Mouse (Mus musculus) common myeloid progenitor, adult 5-6 weeks (primary cell): Measurements from ENCODE around the gene Batf3. TPM values are rescaled to one million over a fixed set of nuclear protein-coding genes. Genes with fewer than 3 reads are reported as not detected.
"Not testable (repeated sequence)": the region's sequence is repeated elsewhere in the genome, so short reads cannot be mapped to it uniquely, and the experiment has no call there.

Experiments used
- ATAC-seq: replicated peaks from 2 replicates; pipeline ENCODE4 v1.8.0; 2016; ENCODE audit warnings: low read depth, mild to moderate bottlenecking, moderate TSS enrichment, inconsistent platforms; ENCODE audit not compliant: poor library complexity, severe bottlenecking
- total RNA-seq: library from RNA; stranded (forward); fragments of 200-1000, 187-1606 nt; gene quantifications from 2 replicates; pipeline ENCODE4 v1.2.3, GENCODE M21; 2017

Batf3 gene
- total RNA-seq, 1 experiment from 2014 or later = 6.0 TPM

DNA sequence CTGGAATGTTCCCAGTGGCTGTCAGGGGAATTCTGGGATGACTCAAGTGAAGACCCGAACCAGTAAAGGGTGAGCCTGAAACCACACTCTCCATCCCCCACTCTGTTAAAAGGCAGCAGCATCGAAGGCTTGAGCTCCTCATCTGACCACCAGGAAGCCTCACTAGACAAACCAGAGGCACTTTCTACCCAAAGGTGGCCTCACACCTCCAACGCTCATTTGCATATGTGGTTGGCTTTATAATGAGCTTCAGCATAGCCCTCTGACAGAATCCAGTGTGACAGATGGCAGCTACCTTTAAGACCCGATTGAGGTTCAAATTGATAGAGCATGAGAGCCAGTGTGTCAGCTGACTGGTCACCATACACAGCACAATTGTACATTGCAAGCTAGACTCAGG, 26.6 kb downstream of the Batf3 start:
- ATAC-seq = no peak

DNA sequence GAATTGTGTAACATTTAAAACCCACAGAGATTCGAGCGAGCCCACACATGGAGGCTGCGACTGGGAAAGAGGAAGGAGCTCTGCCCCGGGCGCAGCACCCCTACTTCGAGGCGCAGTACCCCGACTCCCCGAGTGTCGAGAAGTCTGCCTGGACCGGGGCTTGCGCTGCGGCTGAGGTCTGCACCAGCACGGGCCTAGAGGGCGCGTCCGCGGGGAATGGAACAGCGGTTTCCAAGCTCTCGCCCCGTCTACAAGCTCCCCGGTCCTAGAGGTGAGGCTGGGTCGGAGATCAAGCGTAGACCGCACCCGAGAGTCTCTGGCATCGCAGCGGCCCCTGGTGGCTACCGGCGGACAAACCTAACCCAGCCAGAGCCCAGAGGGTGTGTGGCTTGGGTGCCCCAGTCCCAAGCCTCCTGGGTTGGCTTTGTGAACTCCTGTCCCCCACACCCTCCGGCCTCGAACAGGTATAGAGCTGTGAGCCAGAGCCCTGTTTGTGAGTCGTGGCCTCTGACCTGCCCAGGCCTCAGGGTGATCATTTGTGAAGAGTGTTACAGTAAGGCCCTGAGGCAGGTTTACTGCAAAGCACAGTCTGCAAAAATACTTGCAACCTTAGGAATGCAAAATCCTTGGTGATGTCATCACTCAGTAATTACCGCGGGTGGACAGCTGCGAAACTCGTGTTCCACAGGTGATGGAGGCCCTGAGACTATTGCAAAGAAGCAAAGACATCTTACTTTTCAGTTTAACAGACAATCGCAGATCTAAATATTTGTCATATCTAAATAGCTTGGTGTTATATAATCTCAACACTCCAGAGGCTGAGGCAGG, 28.4 kb downstream of the Batf3 start:
- ATAC-seq = peak; percentile 91

DNA sequence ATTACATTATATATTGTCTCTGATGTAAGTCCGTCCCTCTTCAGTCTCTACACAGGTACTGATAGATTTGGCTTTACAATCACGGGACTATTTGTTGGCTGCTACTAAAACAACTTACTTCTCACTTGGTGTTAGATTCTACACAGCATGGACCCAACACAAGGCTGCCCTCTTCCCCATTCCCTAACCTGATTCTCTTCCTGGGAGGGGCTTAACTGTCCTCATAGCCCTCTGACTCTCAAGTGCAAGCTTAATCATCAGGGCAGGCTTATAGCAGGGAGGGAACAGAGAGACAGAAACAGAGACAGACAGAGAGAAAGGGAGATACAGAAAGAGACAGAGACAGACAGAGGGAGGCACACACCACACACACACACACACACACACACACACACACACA, 34.0 kb downstream of the Batf3 start:
- peak; percentile 33; the same call in 1 of the 2 replicates for ATAC-seq

DNA sequence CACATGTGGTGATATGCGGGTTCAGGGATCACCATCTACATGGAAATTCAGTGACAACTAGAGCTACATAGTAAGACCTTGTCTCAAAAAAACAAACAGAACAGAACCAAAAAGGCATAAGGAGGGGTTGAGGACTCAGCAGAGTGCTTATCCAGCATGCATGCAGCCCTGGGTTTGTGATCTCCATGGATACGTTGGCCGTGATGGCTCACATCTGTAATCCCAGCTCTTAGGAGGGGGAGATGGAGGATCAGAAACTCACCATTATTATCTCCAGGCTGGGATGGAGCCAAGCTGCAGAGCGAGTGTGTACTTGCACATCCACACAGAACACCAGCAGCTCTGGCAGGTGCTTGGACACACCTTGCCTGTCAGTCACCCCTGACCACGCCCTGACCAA, 34.6 kb downstream of the Batf3 start:
- no peak for ATAC-seq

DNA sequence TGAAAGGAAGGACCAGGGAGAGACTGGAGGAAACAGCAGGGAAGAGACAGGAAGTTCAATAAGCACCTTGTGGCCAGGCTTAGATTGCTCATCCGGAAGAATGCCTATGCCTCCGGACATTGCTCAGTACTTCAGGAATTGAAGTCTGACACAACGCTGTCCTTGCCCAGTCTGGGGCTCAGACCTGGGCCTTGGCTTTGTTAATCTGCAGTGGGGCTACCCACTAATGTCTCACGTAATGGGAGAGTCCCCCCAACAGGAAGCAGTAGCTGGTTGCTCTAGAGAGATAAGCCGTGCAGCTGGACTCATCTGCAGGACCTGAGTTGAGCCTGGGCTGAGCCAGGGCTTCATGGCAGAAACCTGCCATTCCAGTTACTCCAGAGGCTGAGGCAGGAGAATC, 35.3 kb downstream of the Batf3 start:
- ATAC-seq = peak; percentile 91

- no peak for ATAC-seq
Measured at GRCm38 (mm10) chr1:191135406-191135805, 37.8 kb downstream of the Batf3 start.

DNA sequence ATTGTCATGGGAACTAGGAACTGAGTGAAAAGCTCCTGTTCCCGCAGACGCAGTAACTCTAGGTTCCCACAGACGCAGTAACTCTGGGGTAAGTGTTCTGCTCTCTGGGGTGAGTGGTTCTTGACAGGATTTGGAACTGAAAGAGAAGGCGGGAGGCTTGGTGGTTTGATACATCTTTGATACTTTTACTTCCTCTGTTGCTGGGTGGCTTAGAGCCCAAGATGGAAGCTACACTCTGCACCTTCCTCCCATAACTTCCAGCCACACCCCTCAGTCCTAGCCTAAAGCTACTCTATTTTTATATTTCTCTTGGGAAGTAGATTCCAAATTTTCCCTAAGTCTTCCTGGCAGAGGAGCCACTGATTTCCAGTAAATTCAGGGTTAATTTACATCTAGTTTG, 40.8 kb downstream of the Batf3 start:
- peak; percentile 55 for ATAC-seq

- peak; percentile 52 for ATAC-seq
Measured at GRCm38 (mm10) chr1:191138874-191139495, 41.3 kb downstream of the Batf3 start.

GRCm38 (mm10) chr1:191140983-191141382, 43.3 kb downstream of the Batf3 start:
- ATAC-seq = peak; percentile 57

DNA sequence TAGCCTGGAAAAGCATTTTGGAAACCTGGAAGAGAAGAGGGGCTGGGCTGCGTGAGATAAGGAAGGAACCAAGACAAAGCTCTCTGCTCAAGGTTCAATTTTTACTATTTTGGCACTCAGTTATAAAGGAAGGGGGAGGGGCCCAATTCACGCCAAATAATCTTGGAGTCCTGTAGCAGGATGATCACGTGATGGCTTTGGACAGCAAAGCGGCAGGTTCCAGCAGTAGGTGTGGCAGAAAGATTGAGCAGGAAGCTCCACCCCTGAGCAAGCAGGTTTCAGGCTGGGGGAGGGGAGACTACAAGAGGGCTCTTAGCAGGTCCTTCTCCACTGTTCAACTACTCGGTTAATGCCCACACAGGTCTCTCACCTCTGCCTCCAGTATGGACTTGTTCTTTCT, 51.8 kb downstream of the Batf3 start:
- ATAC-seq = not testable (repeated sequence)

GRCm38 (mm10) chr1:191150924-191151605, 53.4 kb downstream of the Batf3 start:
- ATAC-seq = no peak

GRCm38 (mm10) chr1:191153052-191153451, 55.4 kb downstream of the Batf3 start:
- peak; percentile 95 for ATAC-seq

DNA sequence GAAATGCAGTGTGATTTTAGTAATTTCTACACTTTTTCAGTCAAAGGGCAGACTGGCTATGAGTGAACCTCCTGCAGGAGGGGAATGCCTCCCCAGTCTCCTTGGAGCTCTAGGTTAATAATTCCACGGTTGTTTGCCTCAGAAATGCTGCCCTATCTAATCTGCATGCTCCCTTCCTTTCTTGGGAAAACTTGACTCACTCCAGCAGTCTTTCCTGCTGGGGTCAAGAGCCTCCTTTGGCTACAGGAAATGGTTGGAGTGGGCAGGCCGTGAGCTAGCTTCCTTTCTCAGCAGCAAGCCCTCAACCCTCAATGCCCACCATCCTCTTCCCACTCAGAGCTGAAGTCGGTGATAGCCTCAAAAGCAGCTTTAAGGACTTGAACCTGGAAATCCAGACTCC, 56.7 kb downstream of the Batf3 start:
- no peak for ATAC-seq

Other genes starting within 250 kb of the Batf3 start
- 16.7 and 21.1 TPM in 2 replicates for gene Rps6kc1, start 186.1 kb upstream of the Batf3 start, total RNA-seq
- 44.6 and 64.5 TPM in 2 replicates for gene Angel2, start 172.7 kb upstream of the Batf3 start, total RNA-seq
- gene Vash2, start 118.6 kb upstream of the Batf3 start, total RNA-seq = 0.50 TPM in 1 of 2 replicates, not detected in the other
- gene Flvcr1, start 71.7 kb upstream of the Batf3 start, total RNA-seq = 21.1 and 26.6 TPM in 2 replicates
- gene Spata45, start 61.2 kb upstream of the Batf3 start, total RNA-seq = not detected in 2 replicates
- 16.9 and 24.8 TPM in 2 replicates for gene Tatdn3, start 34.9 kb upstream of the Batf3 start, total RNA-seq
- 10.2 and 13.3 TPM in 2 replicates for gene Nsl1, start 34.8 kb upstream of the Batf3 start, total RNA-seq
- gene Fam71a, start 67.0 kb downstream of the Batf3 start, total RNA-seq = 0.10 and 0.91 TPM in 2 replicates
- gene Atf3, start 120.2 kb downstream of the Batf3 start, total RNA-seq = 17.2 and 39.8 TPM in 2 replicates
- gene Nenf, start 220.3 kb downstream of the Batf3 start, total RNA-seq = 15.9 and 19.2 TPM in 2 replicates
- 28.1 and 32.6 TPM in 2 replicates for gene Tmem206, start 228.1 kb downstream of the Batf3 start, total RNA-seq